Mouse (Mus musculus): ENCODE results near the gene Ado. TPM values are rescaled to one million over a fixed set of nuclear protein-coding genes. Genes with fewer than 3 reads are reported as not detected.

Ado gene
- polyA plus RNA-seq, 1 experiment from 2014 or later: 10.8 TPM

DNA sequence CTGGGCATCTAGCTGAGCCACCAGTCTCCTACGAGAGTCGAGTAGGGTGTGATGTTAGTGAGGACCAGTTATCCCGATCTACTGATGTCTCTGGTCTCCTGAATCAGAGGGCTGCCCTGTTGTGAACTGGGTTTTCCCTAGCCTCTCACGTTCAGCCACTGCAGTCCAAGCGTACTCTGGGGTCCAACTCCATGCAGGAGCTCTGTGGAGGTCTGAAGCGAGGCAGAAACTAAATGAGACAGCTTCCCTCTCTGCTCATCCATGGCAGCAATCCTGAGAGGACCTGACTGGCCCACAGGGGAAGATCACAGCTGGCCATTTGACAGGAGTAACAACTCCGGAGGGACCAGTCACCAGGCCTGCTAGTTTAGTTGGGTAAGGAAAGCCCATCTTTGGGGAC lies 24.1 kb downstream of the Ado start:
- DNase-seq (no peak), ATAC-seq (no peak)
- no peaks in the 10 kb centered on the region for H3K36me3 ChIP-seq (replicated peaks; ENCODE audit: insufficient read depth, low read length)
- H3K27me3 ChIP-seq (ENCODE audit: insufficient read depth, low read length): no peaks in the 10 kb centered on the region
- 84% methylated on average over 7 of the region's 7 CpGs for whole genome bisulfite sequencing (ENCODE audit: insufficient replicate concordance)
- H3K4me3 ChIP-seq (ENCODE audit: low read depth, low read length): no peak overlapping the region
- no peak overlapping the region for H3K4me2 ChIP-seq (ENCODE audit: low read depth, low read length)
- H3K9me3 ChIP-seq (ENCODE audit: low read length): no peaks in the 10 kb centered on the region
- H3K9ac ChIP-seq (replicated peaks): no peak overlapping the region
- H3K4me1 ChIP-seq (ENCODE audit: insufficient read depth): no peaks in the 10 kb centered on the region
- TF ChIP-seq EP300 (IDR thresholded peaks at IDR 0.05; ENCODE audit: low read depth) (no peak), CTCF (IDR thresholded peaks at IDR 0.05; ENCODE audit: low read depth) (no peak)
- no peak overlapping the region for H3K27ac ChIP-seq (ENCODE audit: low read depth)

DNA sequence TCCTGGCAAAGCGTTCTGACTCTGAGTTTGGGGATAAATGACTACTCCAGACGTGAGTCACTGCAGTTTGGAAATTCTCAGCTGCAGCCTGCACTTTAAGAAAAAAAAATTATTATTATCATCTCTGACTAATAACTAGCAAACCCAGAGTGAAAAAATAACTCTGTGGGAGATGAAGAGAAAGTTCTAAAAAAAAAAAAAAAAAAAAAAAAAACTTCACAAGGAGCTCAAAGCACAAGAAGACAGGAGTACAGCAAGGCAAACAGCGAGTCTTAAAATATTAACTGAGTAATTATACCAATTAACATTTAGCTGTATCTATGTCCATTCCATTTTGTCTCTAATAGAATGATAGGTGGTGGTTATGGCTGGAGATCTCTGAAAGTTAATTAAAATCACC lies 24.6 kb downstream of the Ado start:
- no peak overlapping the region for H3K27ac ChIP-seq (ENCODE audit: low read depth)
- H3K36me3 ChIP-seq (replicated peaks; ENCODE audit: insufficient read depth, low read length): no peaks in the 10 kb centered on the region
- no peak for ATAC-seq
- H3K4me1 ChIP-seq (ENCODE audit: insufficient read depth): no peaks in the 10 kb centered on the region
- no peaks in the 10 kb centered on the region for H3K9me3 ChIP-seq (ENCODE audit: low read length)
- H3K9ac ChIP-seq (replicated peaks): no peak overlapping the region
- no peaks in the 10 kb centered on the region for H3K27me3 ChIP-seq (ENCODE audit: insufficient read depth, low read length)
- TF ChIP-seq CTCF (IDR thresholded peaks at IDR 0.05; ENCODE audit: low read depth): no peak
- no peak for TF ChIP-seq EP300 (IDR thresholded peaks at IDR 0.05; ENCODE audit: low read depth)
- no peak overlapping the region for H3K4me2 ChIP-seq (ENCODE audit: low read depth, low read length)
- WGBS (ENCODE audit: insufficient replicate concordance): 76% methylated on average over 3 of the region's 3 CpGs
- no peak overlapping the region for H3K4me3 ChIP-seq (ENCODE audit: low read depth, low read length)
- no peak for DNase-seq

DNA sequence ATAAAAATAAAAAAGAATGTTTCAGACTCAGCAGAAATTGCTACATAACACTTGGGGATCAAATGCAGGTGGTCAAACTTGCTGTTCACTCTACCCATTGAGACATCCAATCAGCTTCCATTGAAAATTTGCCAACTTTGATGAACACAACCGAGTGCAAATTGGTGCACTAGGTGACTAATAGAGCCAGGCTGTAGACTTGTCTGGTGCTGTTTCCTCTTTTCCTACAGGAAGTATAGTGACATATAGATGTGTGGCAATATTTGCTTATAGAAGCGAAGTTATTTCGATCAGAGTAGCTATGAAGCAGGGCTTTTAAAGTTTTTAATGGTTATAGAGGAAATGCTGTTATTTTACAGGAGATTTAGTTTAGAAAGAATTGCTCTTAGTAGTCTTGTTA lies 30.0 kb downstream of the Ado start:
- DNase-seq (no peak), ATAC-seq (no peak)
- Histone ChIP-seq H3K9ac (replicated peaks) (no peak overlapping the region), H3K27me3 (ENCODE audit: insufficient read depth, low read length) (no peaks in the 10 kb centered on the region), H3K9me3 (ENCODE audit: low read length) (no peaks in the 10 kb centered on the region), H3K27ac (ENCODE audit: low read depth) (no peak overlapping the region), H3K4me1 (ENCODE audit: insufficient read depth) (no peaks in the 10 kb centered on the region), H3K4me2 (ENCODE audit: low read depth, low read length) (no peak overlapping the region), H3K36me3 (replicated peaks; ENCODE audit: insufficient read depth, low read length) (no peaks in the 10 kb centered on the region), H3K4me3 (ENCODE audit: low read depth, low read length) (no peak overlapping the region)
- 54% methylated on average over 3 of the region's 3 CpGs for WGBS (ENCODE audit: insufficient replicate concordance)
- TF ChIP-seq EP300 (IDR thresholded peaks at IDR 0.05; ENCODE audit: low read depth) (no peak), CTCF (IDR thresholded peaks at IDR 0.05; ENCODE audit: low read depth) (no peak)

DNA sequence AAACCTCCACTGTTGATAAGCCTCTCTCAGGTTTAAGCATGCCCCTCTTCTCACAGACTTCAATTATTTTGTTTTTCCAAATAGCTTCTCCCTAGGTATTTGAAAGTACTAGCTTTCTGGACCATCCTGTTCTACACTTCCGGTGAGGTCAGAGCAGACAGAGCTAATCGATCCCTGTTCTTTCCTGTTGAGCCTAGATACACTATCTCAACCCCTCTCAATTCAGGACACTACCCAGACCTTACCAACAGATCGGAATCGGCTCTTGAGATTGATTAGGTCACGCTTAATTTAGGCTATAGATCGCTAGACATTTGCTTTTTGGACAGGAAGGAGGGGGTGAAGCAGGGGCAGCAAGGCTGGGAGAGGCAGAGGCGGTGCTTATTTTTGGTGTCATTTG lies 35.9 kb downstream of the Ado start:
- H3K27me3 ChIP-seq (ENCODE audit: insufficient read depth, low read length): no peaks in the 10 kb centered on the region
- H3K27ac ChIP-seq (ENCODE audit: low read depth): no peak overlapping the region
- H3K9ac ChIP-seq (replicated peaks): no peak overlapping the region
- TF ChIP-seq CTCF (IDR thresholded peaks at IDR 0.05; ENCODE audit: low read depth): no peak
- TF ChIP-seq EP300 (IDR thresholded peaks at IDR 0.05; ENCODE audit: low read depth): no peak
- H3K4me2 ChIP-seq (ENCODE audit: low read depth, low read length): no peak overlapping the region
- no peaks in the 10 kb centered on the region for H3K36me3 ChIP-seq (replicated peaks; ENCODE audit: insufficient read depth, low read length)
- no peaks in the 10 kb centered on the region for H3K4me1 ChIP-seq (ENCODE audit: insufficient read depth)
- 73% methylated on average over 7 of the region's 7 CpGs for whole genome bisulfite sequencing (ENCODE audit: insufficient replicate concordance)
- ATAC-seq: no peak
- H3K4me3 ChIP-seq (ENCODE audit: low read depth, low read length): no peak overlapping the region
- no peaks in the 10 kb centered on the region for H3K9me3 ChIP-seq (ENCODE audit: low read length)
- DNase-seq: no peak

DNA sequence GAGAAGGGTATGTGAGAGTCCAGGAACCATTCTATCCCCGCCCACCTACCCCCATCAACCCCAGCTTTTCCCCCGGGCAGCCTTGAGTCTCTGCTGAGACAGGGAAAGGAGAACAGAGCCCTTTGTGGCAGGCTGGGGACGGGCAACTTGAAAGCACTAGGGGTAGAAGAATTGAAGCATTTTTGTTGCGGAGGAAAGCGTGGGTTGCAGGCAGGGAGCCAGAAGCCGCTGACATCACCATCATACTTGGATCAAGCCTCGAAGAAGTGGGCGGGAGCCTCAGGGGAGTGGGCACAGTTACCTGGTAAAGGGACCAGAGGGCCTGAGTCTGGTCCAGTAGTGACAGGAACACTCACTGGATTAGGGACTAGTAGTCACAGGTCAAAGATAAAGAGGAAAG lies 36.5 kb downstream of the Ado start:
- 83% methylated on average over 8 of the region's 8 CpGs for WGBS (ENCODE audit: insufficient replicate concordance)
- H3K4me2 ChIP-seq (ENCODE audit: low read depth, low read length): no peak overlapping the region

DNA sequence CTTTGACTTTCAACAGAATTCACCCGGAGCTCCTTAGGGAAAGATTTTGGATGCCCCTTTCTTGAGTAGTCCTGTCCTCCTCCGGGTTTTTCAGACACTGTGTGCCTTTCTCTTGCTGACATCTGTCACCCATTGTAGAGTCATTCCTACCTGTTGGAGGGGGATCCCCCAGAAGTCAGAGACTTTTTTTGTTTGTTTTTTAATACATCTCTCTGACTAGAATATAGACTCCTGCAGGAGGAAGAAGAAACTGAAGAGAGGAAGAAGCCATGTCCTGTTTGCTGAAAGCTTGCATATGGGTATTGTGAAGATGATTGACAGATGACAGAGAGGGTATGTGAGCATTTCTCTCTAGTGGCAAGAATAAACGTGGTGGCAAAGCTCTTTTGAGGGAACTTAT lies 43.5 kb downstream of the Ado start:
- no peak for ATAC-seq
- 52% methylated on average over 3 of the region's 3 CpGs for WGBS (ENCODE audit: insufficient replicate concordance)

More for the DNA sequence above, 36.5 kb downstream of the Ado start:
- Histone ChIP-seq H3K9ac (replicated peaks) (no peak overlapping the region), H3K27ac (ENCODE audit: low read depth) (no peak overlapping the region), H3K36me3 (replicated peaks; ENCODE audit: insufficient read depth, low read length) (no peaks in the 10 kb centered on the region), H3K4me1 (ENCODE audit: insufficient read depth) (no peaks in the 10 kb centered on the region), H3K4me3 (ENCODE audit: low read depth, low read length) (no peak overlapping the region), H3K9me3 (ENCODE audit: low read length) (no peaks in the 10 kb centered on the region), H3K27me3 (ENCODE audit: insufficient read depth, low read length) (no peaks in the 10 kb centered on the region)
- no peak for TF ChIP-seq EP300 (IDR thresholded peaks at IDR 0.05; ENCODE audit: low read depth)
- no peak for TF ChIP-seq CTCF (IDR thresholded peaks at IDR 0.05; ENCODE audit: low read depth)
- ATAC-seq: no peak
- DNase-seq: no peak

DNA sequence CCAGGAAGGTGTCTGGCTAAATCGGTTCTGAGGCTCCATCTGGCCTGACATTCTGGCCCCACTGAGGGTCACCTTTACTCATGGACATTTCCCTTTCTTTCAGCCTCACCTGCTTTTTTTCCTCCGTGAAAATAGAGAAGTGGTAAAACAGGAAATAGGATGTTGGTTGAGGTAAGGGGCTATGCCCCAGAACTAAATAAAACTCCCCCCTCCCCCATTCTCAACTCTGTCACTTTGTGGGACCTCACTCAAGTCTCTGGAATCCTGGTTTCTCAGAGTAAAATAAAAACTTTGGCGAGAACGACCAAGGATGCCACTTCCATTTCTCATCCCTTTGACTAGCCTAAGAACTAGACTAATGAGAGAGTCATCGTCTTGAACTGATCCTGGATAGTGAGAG lies 44.7 kb downstream of the Ado start:
- H3K27me3 ChIP-seq (ENCODE audit: insufficient read depth, low read length): no peaks in the 10 kb centered on the region
- no peak for ATAC-seq
- 26% methylated on average over 5 of the region's 5 CpGs for WGBS (ENCODE audit: insufficient replicate concordance)
- H3K27ac ChIP-seq (ENCODE audit: low read depth): 0 out of 2 replicates have a peak overlapping the region, but pooled peaks have one; percentile 34
- TF ChIP-seq EP300 (IDR thresholded peaks at IDR 0.05; ENCODE audit: low read depth): no peak
- TF ChIP-seq CTCF (IDR thresholded peaks at IDR 0.05; ENCODE audit: low read depth): no peak
- H3K4me3 ChIP-seq (ENCODE audit: low read depth, low read length): no peak overlapping the region
- peak overlapping the region; percentile 48 for H3K4me2 ChIP-seq (ENCODE audit: low read depth, low read length)
- H3K9ac ChIP-seq (replicated peaks): no peak overlapping the region
- no peaks in the 10 kb centered on the region; the same call in 1 of the 2 replicates for H3K4me1 ChIP-seq (ENCODE audit: insufficient read depth)
- H3K9me3 ChIP-seq (ENCODE audit: low read length): no peaks in the 10 kb centered on the region
- H3K36me3 ChIP-seq (replicated peaks; ENCODE audit: insufficient read depth, low read length): no peaks in the 10 kb centered on the region
- DNase-seq: no peak

More for the DNA sequence above, 43.5 kb downstream of the Ado start:
- no peak for TF ChIP-seq CTCF (IDR thresholded peaks at IDR 0.05; ENCODE audit: low read depth)
- TF ChIP-seq EP300 (IDR thresholded peaks at IDR 0.05; ENCODE audit: low read depth): no peak
- H3K27ac ChIP-seq (ENCODE audit: low read depth): no peak overlapping the region
- H3K4me3 ChIP-seq (ENCODE audit: low read depth, low read length): no peak overlapping the region
- H3K27me3 ChIP-seq (ENCODE audit: insufficient read depth, low read length): no peaks in the 10 kb centered on the region
- H3K36me3 ChIP-seq (replicated peaks; ENCODE audit: insufficient read depth, low read length): no peaks in the 10 kb centered on the region
- H3K9me3 ChIP-seq (ENCODE audit: low read length): no peaks in the 10 kb centered on the region
- no peak overlapping the region for H3K9ac ChIP-seq (replicated peaks)
- H3K4me1 ChIP-seq (ENCODE audit: insufficient read depth): no peaks in the 10 kb centered on the region; the same call in 1 of the 2 replicates
- H3K4me2 ChIP-seq (ENCODE audit: low read depth, low read length): no peak overlapping the region
- no peak for DNase-seq
